Mouse (Mus musculus) liver, embryonic 11.5 days (tissue): ENCODE results near the gene Pglyrp1. TPM values are rescaled to one million over a fixed set of nuclear protein-coding genes. Genes with fewer than 3 reads are reported as not detected.

ENCODE experiments used
- ATAC-seq: fragments of 200-750 bp; cut with Nextera tagmentation; replicated peaks from 2 replicates; pipeline ENCODE4 v1.8.0; 2017; ENCODE audit warnings: moderate number of reproducible peaks, mild to moderate bottlenecking, moderate TSS enrichment, moderate library complexity; ENCODE audit not compliant: low FRiP score
- DNase-seq: peaks from one replicate; pipeline ENCODE4 v3.0.0-alpha.2; 2017; ENCODE audit warnings: low spot score
- H3K27ac ChIP-seq: fragments of 300-500 bp; sonication (generic); 2 replicates; pipeline ENCODE4 v1.5.1; 2014; ENCODE audit warnings: mild to moderate bottlenecking, low read depth, low read length, control low read depth
- H3K27me3 ChIP-seq: fragments of 300-500 bp; sonication (generic); replicated peaks from 2 replicates; pipeline ENCODE4 v1.6.1; 2014; ENCODE audit warnings: low read length, mixed read lengths; ENCODE audit not compliant: control insufficient read depth, insufficient read depth
- H3K36me3 ChIP-seq: fragments of 300-500 bp; sonication (generic); 2 replicates; pipeline ENCODE4 v1.6.1; 2014; ENCODE audit warnings: mild to moderate bottlenecking, low read length, moderate library complexity, mixed read lengths; ENCODE audit not compliant: control insufficient read depth, insufficient read depth
- H3K4me1 ChIP-seq: fragments of 300-500 bp; sonication (generic); replicated peaks from 2 replicates; pipeline ENCODE4 v1.6.1; 2014; ENCODE audit warnings: low read length, mixed read lengths; ENCODE audit not compliant: control insufficient read depth, insufficient read depth
- H3K4me2 ChIP-seq: fragments of 300-500 bp; sonication (generic); 2 replicates; pipeline ENCODE4 v1.6.1; 2014; ENCODE audit warnings: mild to moderate bottlenecking, control low read depth, moderate library complexity
- H3K4me3 ChIP-seq: fragments of 300-500 bp; sonication (generic); 2 replicates; pipeline ENCODE4 v1.5.1; 2014; ENCODE audit warnings: low read depth, low read length, control low read depth
- H3K9ac ChIP-seq: fragments of 300-500 bp; sonication (generic); 2 replicates; pipeline ENCODE4 v1.6.1; 2014; ENCODE audit warnings: low read depth, low read length, control low read depth
- H3K9me3 ChIP-seq: fragments of 300-500 bp; sonication (generic); 2 replicates; pipeline ENCODE4 v1.6.1; 2016; ENCODE audit warnings: low read length, inconsistent platforms, mixed read lengths; ENCODE audit not compliant: control insufficient read depth
- WGBS: fragments of 180-500 bp; shearing (Covaris S2); extraction: QIAGEN DNeasy Blood & Tissue Kit; methylation state at CpG from one replicate; pipeline ENCODE4 v1.1.7; 2014; 5-methylcytosine and 5-hydroxymethylcytosine counted together
- polyA plus RNA-seq: library from polyadenylated mRNA; unstranded; fragments of >200 nt; fragmentation: Nextera tagmentation; extraction: Ambion mirVana; gene quantifications from 2 replicates; pipeline ENCODE4 v1.2.1, GENCODE M21; 2014

Pglyrp1 gene
- polyA plus RNA-seq, 1 experiment from 2014 or later = 7.9 TPM

DNA sequence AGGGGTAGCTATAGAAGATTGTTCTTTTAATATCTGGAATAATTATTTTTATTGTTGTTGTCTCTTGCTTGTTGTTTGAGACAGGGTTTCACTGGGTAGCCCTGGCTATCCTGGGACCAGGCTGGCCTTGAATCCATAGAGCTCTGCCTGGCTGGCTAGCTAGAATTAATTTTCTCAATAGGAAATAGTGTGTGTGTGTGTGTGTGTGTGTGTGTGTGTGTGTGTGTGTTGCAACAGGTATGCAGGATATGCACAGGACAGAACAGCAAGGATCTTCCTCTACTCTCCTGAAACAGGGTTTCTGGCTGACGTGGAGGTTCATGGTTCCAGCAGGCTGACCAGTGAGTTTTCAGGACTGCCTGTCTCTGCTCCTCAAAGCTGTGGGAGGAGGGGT lies 30.0 kb upstream of the Pglyrp1 start:
- H3K4me3 ChIP-seq = no peak overlapping the region
- DNase-seq (no peak), ATAC-seq (0 out of 2 replicates have a peak, but pooled peaks have one; percentile 20)
- 71% methylated on average over 1 of the region's 1 CpGs for WGBS
- H3K4me1 ChIP-seq = no peaks in the 10 kb centered on the region
- H3K9ac ChIP-seq = 0 out of 2 replicates have a peak overlapping the region, but pooled peaks have one; percentile 30
- no peaks in the 10 kb centered on the region for H3K36me3 ChIP-seq
- no peak overlapping the region for H3K27ac ChIP-seq
- no peaks in the 10 kb centered on the region for H3K9me3 ChIP-seq
- H3K27me3 ChIP-seq = no peaks in the 10 kb centered on the region
- peak overlapping the region; percentile 52 for H3K4me2 ChIP-seq

DNA sequence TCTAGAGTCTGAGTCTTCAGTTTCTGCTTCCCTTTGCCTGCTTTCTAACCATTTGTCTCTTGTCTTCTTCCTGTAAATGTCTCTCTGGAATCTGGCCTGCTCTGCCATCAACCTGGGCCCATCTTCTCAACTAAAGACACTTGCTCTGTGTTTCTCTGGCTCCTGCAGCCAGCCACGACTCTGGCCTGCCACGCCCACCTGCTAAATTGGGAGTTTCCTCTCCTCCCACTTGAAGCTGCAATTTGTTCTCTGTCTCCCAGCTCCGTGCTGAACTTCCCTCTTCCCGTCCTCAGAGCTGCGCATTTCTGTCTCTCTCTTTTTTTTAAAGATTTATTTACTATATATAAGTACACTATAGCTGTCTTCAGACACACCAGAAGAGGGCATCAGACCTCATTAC lies 26.3 kb upstream of the Pglyrp1 start:
- Histone ChIP-seq H3K4me1 (no peaks in the 10 kb centered on the region), H3K36me3 (no peaks in the 10 kb centered on the region), H3K4me2 (no peak overlapping the region), H3K9me3 (no peaks in the 10 kb centered on the region), H3K9ac (no peak overlapping the region), H3K27me3 (no peaks in the 10 kb centered on the region), H3K4me3 (no peak overlapping the region), H3K27ac (no peak overlapping the region)
- DNase-seq (no peak), ATAC-seq (no peak)
- 23% methylated on average over 5 of the region's 5 CpGs for WGBS

DNA sequence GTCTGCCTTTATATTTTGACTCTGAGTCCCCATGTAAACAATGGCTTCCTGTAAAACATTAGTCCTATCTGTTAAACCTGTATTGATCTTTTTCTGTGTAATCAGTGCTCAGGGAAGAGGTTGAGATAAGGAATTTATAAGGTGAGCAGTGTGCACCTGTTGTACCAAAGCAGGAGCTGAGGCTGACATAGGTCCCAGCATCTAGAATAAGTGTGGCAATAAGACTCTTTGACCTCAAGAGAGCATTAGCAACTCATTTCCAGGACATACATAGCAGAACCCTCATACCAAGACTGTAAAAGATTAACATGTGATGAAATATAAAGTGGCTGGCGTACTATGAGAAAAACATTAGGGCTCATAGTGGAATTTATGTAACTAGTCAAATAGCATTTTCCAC lies 22.7 kb upstream of the Pglyrp1 start:
- Histone ChIP-seq H3K9me3 (no peaks in the 10 kb centered on the region), H3K36me3 (no peaks in the 10 kb centered on the region), H3K27ac (no peak overlapping the region), H3K4me3 (no peak overlapping the region), H3K9ac (no peak overlapping the region), H3K4me1 (no peaks in the 10 kb centered on the region), H3K27me3 (no peaks in the 10 kb centered on the region), H3K4me2 (no peak overlapping the region)
- ATAC-seq (no peak), DNase-seq (no peak)
- 80% methylated on average over 1 of the region's 1 CpGs for WGBS

DNA sequence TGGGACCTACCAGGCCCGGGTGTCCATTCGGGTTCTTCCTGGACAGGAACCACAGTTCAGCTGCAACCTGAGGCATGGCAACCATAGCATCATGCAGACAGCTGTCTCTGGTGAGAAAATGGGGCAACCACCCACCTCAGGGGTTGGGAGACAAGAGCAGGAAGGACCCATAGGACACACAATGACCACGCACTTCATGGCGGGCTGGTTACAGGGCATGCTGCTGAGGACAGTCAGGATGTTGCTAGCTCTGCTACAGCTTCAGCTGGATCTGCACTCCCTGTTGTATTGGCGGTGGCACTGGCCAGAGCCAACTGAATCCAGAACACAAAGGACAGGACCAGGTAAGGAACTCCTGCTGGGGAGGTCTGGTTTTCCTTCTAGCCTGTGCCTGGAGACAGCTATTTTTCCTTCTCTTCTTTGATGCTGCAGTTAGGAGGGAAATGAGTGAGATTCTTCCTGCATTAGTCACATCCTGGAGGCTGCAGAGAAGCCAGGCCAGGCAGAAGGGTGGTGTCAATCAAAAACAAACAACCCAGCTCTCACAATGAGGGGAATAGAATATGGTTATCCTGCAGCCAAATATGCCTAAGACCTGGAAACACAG lies 12.7 kb upstream of the Pglyrp1 start:
- Histone ChIP-seq H3K36me3 (no peaks in the 10 kb centered on the region), H3K4me1 (no peaks in the 10 kb centered on the region), H3K9me3 (no peaks in the 10 kb centered on the region), H3K27ac (no peak overlapping the region), H3K9ac (no peak overlapping the region), H3K4me3 (no peak overlapping the region), H3K27me3 (no peaks in the 10 kb centered on the region), H3K4me2 (no peak overlapping the region)
- DNase-seq (no peak), ATAC-seq (no peak)
- 56% methylated on average over 5 of the region's 5 CpGs for WGBS

DNA sequence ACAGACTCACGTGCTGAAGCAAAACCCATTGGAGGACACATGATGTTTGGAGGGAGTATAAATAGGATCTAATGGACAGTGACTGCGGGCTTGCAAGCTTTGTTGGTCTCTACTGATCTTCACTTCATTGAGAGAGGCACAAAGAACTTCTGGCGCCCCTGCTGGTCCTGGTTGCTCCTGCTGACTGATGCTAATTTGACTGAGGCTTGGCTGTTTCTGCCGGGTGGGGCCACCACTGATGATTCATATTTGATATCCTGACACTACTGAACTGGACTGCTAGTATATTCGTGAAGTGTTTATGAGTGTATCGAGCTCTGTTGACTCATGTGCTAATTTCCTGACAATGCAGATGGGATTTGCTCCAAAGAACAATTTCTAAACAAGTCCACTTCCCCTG lies 8.3 kb upstream of the Pglyrp1 start:
- DNase-seq (no peak), ATAC-seq (no peak)
- Histone ChIP-seq H3K9ac (no peak overlapping the region), H3K36me3 (no peaks in the 10 kb centered on the region), H3K4me3 (no peak overlapping the region), H3K4me2 (no peak overlapping the region), H3K9me3 (no peaks in the 10 kb centered on the region), H3K27ac (no peak overlapping the region), H3K27me3 (no peaks in the 10 kb centered on the region), H3K4me1 (no peaks in the 10 kb centered on the region)
- WGBS = 80% methylated on average over 6 of the region's 6 CpGs

DNA sequence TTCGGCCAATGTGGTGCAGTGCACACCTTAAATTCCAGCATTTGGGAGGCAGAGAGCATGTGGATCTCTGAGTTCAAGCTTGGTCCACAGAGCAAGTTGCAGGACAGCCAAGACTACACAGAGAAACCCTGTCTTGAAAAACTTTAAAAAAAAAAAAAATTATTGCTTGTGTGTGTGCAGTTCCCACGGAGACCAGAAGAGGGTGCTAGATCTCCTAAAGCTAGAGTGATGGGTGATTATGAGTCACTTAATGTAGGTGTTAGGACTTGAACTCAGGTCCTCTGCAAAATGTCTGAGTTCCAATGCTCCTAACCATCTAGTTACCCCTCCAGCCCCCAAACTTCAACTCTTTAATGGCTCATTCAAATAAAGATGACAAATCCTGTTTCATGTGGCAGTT lies 2.6 kb upstream of the Pglyrp1 start:
- Histone ChIP-seq H3K4me2 (no peak overlapping the region), H3K4me3 (no peak overlapping the region), H3K27me3 (peaks cover 4% of the 10 kb centered on the region; the same call in 1 of the 2 replicates), H3K9ac (no peak overlapping the region), H3K4me1 (no peaks in the 10 kb centered on the region), H3K36me3 (no peaks in the 10 kb centered on the region), H3K9me3 (peaks cover 3% of the 10 kb centered on the region; the same call in 1 of the 2 replicates), H3K27ac (no peak overlapping the region)
- DNase-seq = no peak
- no peak for ATAC-seq
- WGBS = 75% methylated on average over 2 of the region's 2 CpGs

DNA sequence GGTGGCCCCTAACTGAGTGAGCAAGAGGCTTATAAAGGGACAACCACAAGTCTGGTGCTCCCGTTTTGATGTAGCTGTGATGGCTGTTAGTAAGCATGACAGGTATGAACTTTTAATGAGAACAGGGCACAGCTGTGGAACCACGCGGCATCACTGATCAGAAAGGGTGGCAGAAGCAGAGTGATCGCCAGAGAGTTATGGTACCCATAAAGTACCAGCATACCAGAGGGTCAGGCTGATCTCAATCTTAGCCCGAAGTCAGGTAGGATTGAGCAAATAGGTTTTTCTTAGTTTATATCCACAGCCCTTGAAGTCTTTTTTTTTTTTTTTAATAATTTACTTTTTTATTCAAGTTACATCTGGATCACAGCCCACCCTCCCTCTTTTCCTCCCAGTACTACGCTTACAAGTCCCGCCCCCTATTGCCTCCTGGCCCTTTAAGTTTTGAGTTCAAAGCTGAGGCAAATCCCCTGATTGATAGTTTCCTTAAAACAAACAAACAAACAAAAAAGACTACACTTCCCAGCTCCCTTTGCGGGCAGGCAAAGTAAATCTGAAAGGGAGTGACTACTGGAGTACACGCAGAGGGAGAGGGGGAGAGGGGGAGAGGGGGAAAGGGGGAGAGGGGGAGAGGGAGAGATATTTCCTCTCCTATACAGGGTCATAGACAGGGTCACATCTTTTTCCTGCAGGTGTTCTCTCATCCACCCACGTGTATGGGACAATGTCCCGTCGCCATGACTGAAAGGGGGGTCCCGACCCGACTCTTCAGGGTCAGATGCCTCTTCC lies 1.1 kb downstream of the Pglyrp1 start:
- Histone ChIP-seq H3K36me3 (no peaks in the 10 kb centered on the region), H3K4me2 (peak overlapping the region; percentile 62), H3K9ac (no peak overlapping the region), H3K27ac (no peak overlapping the region), H3K27me3 (peaks cover 4% of the 10 kb centered on the region; the same call in 1 of the 2 replicates), H3K9me3 (peaks cover 3% of the 10 kb centered on the region; the same call in 1 of the 2 replicates), H3K4me1 (no peaks in the 10 kb centered on the region), H3K4me3 (peak overlapping the region; percentile 20; the same call in 1 of the 2 replicates)
- WGBS = 34% methylated on average over 14 of the region's 14 CpGs
- ATAC-seq (no peak), DNase-seq (no peak)

DNA sequence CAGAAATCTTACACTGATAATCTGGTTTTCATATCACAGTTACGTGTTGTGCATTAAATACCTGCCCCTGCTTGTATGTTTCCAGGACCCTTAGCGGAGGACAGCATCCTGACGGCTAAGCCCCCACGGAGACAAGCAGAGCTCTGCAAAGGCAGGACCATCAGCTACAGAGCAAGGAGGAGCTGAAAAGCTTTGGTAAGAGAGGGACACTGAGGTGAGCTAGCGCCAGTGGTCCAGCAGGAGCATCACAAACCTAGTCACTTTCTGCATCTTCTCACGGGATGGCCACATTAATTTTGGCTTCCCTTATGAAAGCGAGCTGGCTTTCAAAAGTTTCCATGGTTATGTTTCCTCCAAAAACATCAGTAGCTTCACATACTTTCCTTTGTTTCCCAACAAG lies 1.7 kb downstream of the Pglyrp1 start:
- Histone ChIP-seq H3K4me2 (peak overlapping the region; percentile 62), H3K36me3 (no peaks in the 10 kb centered on the region), H3K27me3 (peaks cover 4% of the 10 kb centered on the region; the same call in 1 of the 2 replicates), H3K4me3 (peak overlapping the region; percentile 20; the same call in 1 of the 2 replicates), H3K9me3 (peaks cover 3% of the 10 kb centered on the region; the same call in 1 of the 2 replicates), H3K27ac (no peak overlapping the region), H3K9ac (no peak overlapping the region), H3K4me1 (no peaks in the 10 kb centered on the region)
- DNase-seq (no peak), ATAC-seq (no peak)
- 12% methylated on average over 7 of the region's 7 CpGs for WGBS
